Mouse (Mus musculus): ENCODE results near the gene Zcchc24.

DNA sequence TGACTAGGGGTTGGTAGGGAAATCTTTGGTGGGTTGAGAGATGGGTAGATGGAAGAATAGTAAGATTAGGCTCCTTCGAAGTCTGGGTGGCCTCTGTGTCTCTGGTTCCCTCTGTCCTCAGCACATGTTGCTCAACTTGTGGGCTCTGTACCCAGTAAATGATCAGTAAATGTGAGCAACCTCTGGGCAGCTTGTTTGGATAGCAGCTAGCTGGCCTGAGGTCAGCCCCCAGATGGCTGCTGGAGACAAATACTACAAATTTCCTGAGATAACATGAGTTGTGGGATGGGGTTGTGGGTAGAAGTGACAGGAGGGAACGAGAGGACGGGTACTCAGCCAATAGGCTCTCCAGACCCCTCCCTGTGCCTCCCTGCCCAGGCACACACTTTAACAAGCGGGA, 4.2 kb upstream of the Zcchc24 start:
- TF ChIP-seq POLR2A (IDR thresholded peaks at IDR 0.05; ENCODE audit: low read depth, low read length) = no peak
- no peak for TF ChIP-seq CTCF (IDR thresholded peaks at IDR 0.05; ENCODE audit: borderline replicate concordance, insufficient read depth, low read length)
